8 mouse cellular contexts compared by ENCODE assay signal in the genomic region with DNA sequence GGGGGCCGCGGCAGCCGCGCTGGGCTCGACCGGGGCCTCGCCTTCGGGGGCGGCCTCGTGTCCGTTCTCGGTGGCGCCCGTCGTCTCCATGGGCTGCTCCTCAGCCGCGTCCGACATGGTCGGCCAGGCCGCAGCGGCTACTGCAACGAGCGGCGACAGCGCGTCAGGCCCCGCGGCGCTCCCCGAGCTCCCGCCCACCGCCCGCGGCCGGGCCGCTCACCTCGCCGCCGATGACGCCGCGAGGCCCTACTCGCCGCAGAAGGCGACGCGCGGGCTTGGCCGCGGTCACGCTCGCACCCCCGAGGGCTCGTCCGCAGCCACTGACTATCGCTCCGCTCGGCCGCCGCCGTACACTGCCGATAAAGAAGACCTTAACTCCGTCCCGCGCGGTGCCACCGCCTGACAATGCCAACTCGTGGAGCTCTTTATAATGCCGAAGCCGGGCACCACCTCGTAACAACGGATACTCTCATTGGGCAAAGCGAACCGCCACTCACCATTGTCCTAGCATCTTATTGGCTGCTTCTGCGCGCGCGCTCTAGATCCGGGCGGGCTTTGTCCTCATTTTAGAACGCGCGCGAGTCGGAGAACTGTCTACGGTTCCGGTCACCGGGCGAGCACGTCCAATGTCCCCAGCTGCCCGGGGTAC. TPM values are rescaled to one million over a fixed set of nuclear protein-coding genes. Genes with fewer than 3 reads are reported as not detected.
A peak's percentile ranks its signal among the peaks of the same experiment; 100 is the strongest.
DNase-seq lines count a peak whose midpoint lies in the region; ATAC-seq lines count a peak whose summit lies in the region.

Gene Hnrnpab, minus strand, starts transcription at position 401 of the 649 bp plus-strand sequence.

- no peaks in the 10 kb centered on the region for H3K27me3 ChIP-seq in hindbrain, embryonic 15.5 days

- peaks cover 39% of the 10 kb centered on the region for H3K4me1 ChIP-seq in hindbrain, embryonic 15.5 days (replicated peaks)

- peak; percentile 96 for ATAC-seq in hindbrain, embryonic 15.5 days (ENCODE audit: low FRiP score, low read depth)

- H3K9ac ChIP-seq in hindbrain, embryonic 15.5 days: peak within 1 kb of the TSS; percentile 98

- WGBS in hindbrain, embryonic 15.5 days: under 1% methylated on average over 90 of the region's 91 CpGs

- H3K4me3 ChIP-seq in hindbrain, embryonic 15.5 days: peak within 1 kb of the TSS; percentile 88

- H3K9me3 ChIP-seq in hindbrain, embryonic 15.5 days: no peaks in the 10 kb centered on the region

- peak within 1 kb of the TSS; percentile 95 for H3K27ac ChIP-seq in hindbrain, embryonic 15.5 days (replicated peaks)

- peak within 1 kb of the TSS; percentile 75 for H3K4me2 ChIP-seq in hindbrain, embryonic 15.5 days

- peak; percentile 97 for DNase-seq in R1 (ENCODE audit: low read depth, low spot score)
- peak; percentile 97 to 98 for DNase-seq in cerebellum, postnatal 25 days
- peak; percentile 97 to 99 for DNase-seq in frontal cortex, postnatal 36 days (ENCODE audit: low spot score in 2 of 2)
- peak; percentile 98 for DNase-seq in left cerebral cortex, adult 11 months (ENCODE audit: low spot score)
- DNase-seq in lung, postnatal 4 days: peak; percentile 97 to 98
- DNase-seq in retina, postnatal 7 days (ENCODE audit: low read depth, low spot score): peak; percentile 97
- peak; percentile 98 for DNase-seq in urinary bladder, adult 2 months (ENCODE audit: low spot score)

- peaks cover 32% of the 10 kb centered on the region for H3K36me3 ChIP-seq in hindbrain, embryonic 15.5 days

RNA-seq across cellular contexts. Expression of gene Hnrnpab, which starts in this region (rescaled TPM):
- polyA plus RNA-seq in hindbrain, embryonic 15.5 days (2015; fragmentation: Nextera tagmentation; extraction: Ambion mirVana): 322 and 330 TPM in 2 replicates
- 198 and 201 TPM in 2 replicates for polyA plus RNA-seq in urinary bladder, adult 2 months (2012; rRNA removed)

Comparison
In these comparisons a context has a peak if more than half of its experiments do, and no peak if none do; other contexts are left out.
1. Peak in every context shown above with its lines: DNase-seq, ATAC-seq, H3K4me3 ChIP-seq and H3K27ac ChIP-seq.